In the genomic region with DNA sequence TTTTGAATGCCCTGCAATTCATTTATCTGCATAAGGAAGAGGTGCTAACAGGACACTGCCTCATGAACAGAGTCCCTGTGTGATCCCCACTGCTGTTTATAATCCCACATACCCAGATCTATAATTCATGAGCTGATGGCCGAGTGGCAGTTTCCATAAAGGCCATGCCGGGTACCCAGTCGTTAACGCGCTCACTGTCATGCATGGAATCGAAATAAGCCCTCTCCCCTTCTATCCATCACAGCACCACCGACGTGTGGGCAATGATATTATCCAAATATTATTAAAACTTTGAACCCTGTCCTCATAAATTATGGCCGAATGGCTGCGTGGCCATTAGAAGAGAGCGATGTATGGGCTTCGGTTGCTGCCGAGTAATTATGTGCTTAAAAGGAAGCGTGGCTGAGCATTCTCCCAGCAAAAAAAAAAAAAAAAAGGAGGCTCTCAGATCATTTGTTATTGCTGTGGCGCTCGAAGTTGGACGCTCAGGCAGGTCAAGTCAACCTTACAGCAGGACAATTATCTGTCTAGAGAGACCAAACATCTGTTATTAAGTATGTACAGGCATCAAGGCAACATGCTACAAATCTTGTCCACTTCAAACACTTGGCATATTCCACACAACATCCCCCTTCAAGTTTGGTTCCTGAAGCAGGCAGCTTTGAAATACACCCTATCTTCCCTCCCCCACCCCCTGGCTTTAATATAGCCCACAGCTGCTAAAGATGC, we compare ENCODE assay signal across 17 mouse cellular contexts.
DNase-seq lines count a peak whose midpoint lies in the region; ATAC-seq lines count a peak whose summit lies in the region.
"Had no signal": no experiment of that assay in that cellular context is flagged by ENCODE, and none has a peak within 500 bp of the region (broad histone marks: within the 10 kb centered on the region; RNA-seq: fewer than 3 reads in every experiment).

No protein-coding gene starts in this region.

- H3K9me3 ChIP-seq in hindbrain, embryonic 14.5 days (ENCODE audit: control insufficient read depth, low read length) = no peaks in the 10 kb centered on the region
- no peaks in the 10 kb centered on the region for H3K9me3 ChIP-seq in hindbrain, embryonic 10.5 days
- H3K9me3 ChIP-seq in midbrain, embryonic 10.5 days (replicated peaks) = no peaks in the 10 kb centered on the region; the same call in 1 of the 2 replicates
- no peaks in the 10 kb centered on the region for H3K9me3 ChIP-seq in midbrain, embryonic 11.5 days (ENCODE audit: control insufficient read depth, low read length)

- 23% methylated on average over 17 of the region's 17 CpGs for WGBS in hindbrain, embryonic 14.5 days
- 75% methylated on average over 17 of the region's 17 CpGs for WGBS in hindbrain, embryonic 10.5 days
- 89% methylated on average over 17 of the region's 17 CpGs for WGBS in midbrain, embryonic 10.5 days
- WGBS in midbrain, embryonic 11.5 days = 71% methylated on average over 17 of the region's 17 CpGs

- H3K4me2 ChIP-seq in hindbrain, embryonic 14.5 days (replicated peaks) = peak overlapping the region; percentile 14; the same call in 1 of the 2 replicates
- H3K4me2 ChIP-seq in midbrain, embryonic 11.5 days = no peak overlapping the region
- H3K4me2 ChIP-seq: heart, embryonic 11.5 days; liver, embryonic 11.5 days had no signal

- H3K27ac ChIP-seq in hindbrain, embryonic 14.5 days = no peak overlapping the region
- no peak overlapping the region for H3K27ac ChIP-seq in hindbrain, embryonic 10.5 days
- 0 out of 2 replicates have a peak overlapping the region, but pooled peaks have one; percentile 42 for H3K27ac ChIP-seq in midbrain, embryonic 10.5 days (replicated peaks)
- no peak overlapping the region for H3K27ac ChIP-seq in midbrain, embryonic 11.5 days (ENCODE audit: low read depth, low read length)

- no peak overlapping the region for H3K9ac ChIP-seq in hindbrain, embryonic 14.5 days
- H3K9ac ChIP-seq in midbrain, embryonic 11.5 days (ENCODE audit: low read length) = no peak overlapping the region

- H3K36me3 ChIP-seq in hindbrain, embryonic 14.5 days (replicated peaks; ENCODE audit: control insufficient read depth, insufficient read depth) = no peaks in the 10 kb centered on the region
- H3K36me3 ChIP-seq in hindbrain, embryonic 10.5 days = no peaks in the 10 kb centered on the region
- H3K36me3 ChIP-seq in midbrain, embryonic 10.5 days = no peaks in the 10 kb centered on the region
- no peaks in the 10 kb centered on the region for H3K36me3 ChIP-seq in midbrain, embryonic 11.5 days (ENCODE audit: control insufficient read depth, insufficient read depth, low read length)

- DNase-seq in hindbrain, embryonic 14.5 days (ENCODE audit: low spot score) = no peak
- DNase-seq in hindbrain, embryonic 10.5 days (ENCODE audit: low spot score) = no peak
- DNase-seq in midbrain, embryonic 10.5 days (ENCODE audit: low spot score) = no peak
- DNase-seq in midbrain, embryonic 11.5 days (ENCODE audit: low spot score, missing footprints) = no peak
- peak; percentile 6 for DNase-seq in lung, postnatal 36 days
- peak; percentile 15 for DNase-seq in ovary, postnatal 14 days (ENCODE audit: low spot score)
- no peak for DNase-seq in cerebellum, adult 11-12 months
- no peak for DNase-seq in urinary bladder, postnatal 36 days (ENCODE audit: low spot score in 2 of 2)
- DNase-seq: adrenal gland, postnatal 14 days; cerebellum, postnatal 36 days; gastrocnemius, postnatal 14 days; heart, postnatal 4 days; kidney, postnatal 14 days; right cerebral cortex, postnatal 14 days had no signal

- ATAC-seq in hindbrain, embryonic 14.5 days (ENCODE audit: low FRiP score) = no peak
- no peak for ATAC-seq in midbrain, embryonic 11.5 days (ENCODE audit: low FRiP score)
- ATAC-seq: forebrain, embryonic 16.5 days had no signal

- H3K4me3 ChIP-seq in hindbrain, embryonic 14.5 days (replicated peaks; ENCODE audit: low read length) = no peak overlapping the region
- no peak overlapping the region for H3K4me3 ChIP-seq in hindbrain, embryonic 10.5 days
- no peak overlapping the region for H3K4me3 ChIP-seq in midbrain, embryonic 10.5 days
- H3K4me3 ChIP-seq in midbrain, embryonic 11.5 days (ENCODE audit: low read depth, low read length) = no peak overlapping the region

- peaks cover 8% of the 10 kb centered on the region; the same call in 1 of the 2 replicates for H3K4me1 ChIP-seq in hindbrain, embryonic 14.5 days (replicated peaks; ENCODE audit: control insufficient read depth, insufficient read depth, low read length)
- H3K4me1 ChIP-seq in hindbrain, embryonic 10.5 days (replicated peaks) = peaks cover 7% of the 10 kb centered on the region; the same call in 1 of the 2 replicates
- H3K4me1 ChIP-seq in midbrain, embryonic 10.5 days = peaks cover 15% of the 10 kb centered on the region; the same call in 1 of the 2 replicates
- peaks cover 9% of the 10 kb centered on the region; the same call in 1 of the 2 replicates for H3K4me1 ChIP-seq in midbrain, embryonic 11.5 days (ENCODE audit: control insufficient read depth, insufficient read depth, low read length)

- no peaks in the 10 kb centered on the region for H3K27me3 ChIP-seq in hindbrain, embryonic 14.5 days (ENCODE audit: control insufficient read depth, insufficient read depth, low read length)
- H3K27me3 ChIP-seq in hindbrain, embryonic 10.5 days (ENCODE audit: insufficient read depth, poor library complexity, severe bottlenecking) = no peaks in the 10 kb centered on the region
- no peaks in the 10 kb centered on the region for H3K27me3 ChIP-seq in midbrain, embryonic 10.5 days (ENCODE audit: low read depth, poor library complexity, severe bottlenecking)
- H3K27me3 ChIP-seq in midbrain, embryonic 11.5 days (ENCODE audit: control insufficient read depth, insufficient read depth, low read length) = no peaks in the 10 kb centered on the region

Comparison
In these comparisons a context has a peak if more than half of its experiments do, and no peak if none do; other contexts are left out.
1. DNase-seq: peak in lung, postnatal 36 days (single experiment) and ovary, postnatal 14 days (single experiment); none in hindbrain, embryonic 14.5 days (single experiment), hindbrain, embryonic 10.5 days (single experiment), midbrain, embryonic 10.5 days (single experiment), midbrain, embryonic 11.5 days (single experiment), cerebellum, adult 11-12 months (single experiment) and urinary bladder, postnatal 36 days (0 of 2).